Mouse (Mus musculus): Measurements from ENCODE around the gene Wdr31.

GRCm38 (mm10) chr4:62398956-62399355 lies 71.7 kb downstream of the Wdr31 start:
- TF ChIP-seq CTCF (conservative IDR thresholded peaks at IDR 0.05; ENCODE audit: insufficient read depth, insufficient read length, low read depth, low read length) = no peak
- no peak for TF ChIP-seq POLR2A (IDR thresholded peaks at IDR 0.05; ENCODE audit: low read depth, low read length)
